Mouse (Mus musculus) forebrain, embryonic 16.5 days (tissue): Measurements from ENCODE around the gene Med9. TPM values are rescaled to one million over a fixed set of nuclear protein-coding genes. Genes with fewer than 3 reads are reported as not detected.

Source experiments
- ATAC-seq: fragments of 200-750 bp; cut with Nextera tagmentation; 2 replicates; pipeline ENCODE4 v1.8.0; 2017; ENCODE audit warnings: mild to moderate bottlenecking, moderate library complexity
- H3K27ac ChIP-seq: fragments of 300-500 bp; sonication (generic); 2 replicates; pipeline ENCODE4 v1.5.1; 2014; ENCODE audit warnings: low read length, control low read depth
- H3K27me3 ChIP-seq: fragments of 300-500 bp; sonication (generic); replicated peaks from 2 replicates; pipeline ENCODE4 v1.6.1; 2014; ENCODE audit warnings: low read length; ENCODE audit not compliant: control insufficient read depth, insufficient read depth
- H3K36me3 ChIP-seq: fragments of 300-500 bp; sonication (generic); 2 replicates; pipeline ENCODE4 v1.6.1; 2014; ENCODE audit not compliant: control insufficient read depth, insufficient read depth
- H3K4me1 ChIP-seq: fragments of 300-500 bp; sonication (generic); replicated peaks from 2 replicates; pipeline ENCODE4 v1.6.1; 2014; ENCODE audit warnings: low read length; ENCODE audit not compliant: control insufficient read depth, insufficient read depth
- H3K4me2 ChIP-seq: fragments of 300-500 bp; sonication (generic); 2 replicates; pipeline ENCODE4 v1.6.1; 2014; ENCODE audit warnings: mild to moderate bottlenecking, low read length, control low read depth
- H3K4me3 ChIP-seq: fragments of 300-500 bp; sonication (generic); replicated peaks from 2 replicates; pipeline ENCODE4 v1.5.1; 2014; ENCODE audit warnings: mild to moderate bottlenecking, low read length, control low read depth
- H3K9ac ChIP-seq: fragments of 300-500 bp; sonication (generic); replicated peaks from 2 replicates; pipeline ENCODE4 v1.6.1; 2014; ENCODE audit warnings: low read depth, low read length, control low read depth
- H3K9me3 ChIP-seq: fragments of 300-500 bp; sonication (generic); 2 replicates; pipeline ENCODE4 v1.6.1; 2016; ENCODE audit warnings: low read length; ENCODE audit not compliant: control insufficient read depth
- WGBS: fragments of 180-500 bp; shearing (Covaris S2); extraction: QIAGEN DNeasy Blood & Tissue Kit; methylation state at CpG from one replicate; pipeline ENCODE4 v1.1.7; 2014; 5-methylcytosine and 5-hydroxymethylcytosine counted together
- polyA plus RNA-seq: library from polyadenylated mRNA; unstranded; fragments of >200 nt; fragmentation: Nextera tagmentation; extraction: Ambion mirVana; gene quantifications from 2 replicates; pipeline ENCODE4 v1.2.1, GENCODE M21; 2015

The Med9 gene
- polyA plus RNA-seq, 1 experiment from 2014 or later: 39.2 TPM

- 75% methylated on average over 3 of the region's 3 CpGs for WGBS
These were observed 14.6 kb downstream of the Med9 start for GRCm38 (mm10) chr11:59962590-59962989.

GRCm38 (mm10) chr11:59963364-59964162 is 15.6 kb downstream of the Med9 start:
- ATAC-seq: no peak
- 6% methylated on average over 34 of the region's 34 CpGs for WGBS
- Histone ChIP-seq H3K4me1 (peaks cover 20% of the 10 kb centered on the region), H3K4me3 (peak overlapping the region; percentile 46), H3K36me3 (peaks cover 10% of the 10 kb centered on the region; the same call in 1 of the 2 replicates), H3K9ac (no peak overlapping the region), H3K27ac (no peak overlapping the region), H3K27me3 (peaks cover 14% of the 10 kb centered on the region), H3K4me2 (peak overlapping the region; percentile 92), H3K9me3 (no peaks in the 10 kb centered on the region)

More at GRCm38 (mm10) chr11:59962590-59962989, 14.6 kb downstream of the Med9 start:
- Histone ChIP-seq H3K36me3 (peaks cover 10% of the 10 kb centered on the region; the same call in 1 of the 2 replicates), H3K27me3 (peaks cover 14% of the 10 kb centered on the region), H3K9ac (no peak overlapping the region), H3K9me3 (no peaks in the 10 kb centered on the region), H3K4me2 (no peak overlapping the region), H3K4me1 (peaks cover 20% of the 10 kb centered on the region), H3K4me3 (no peak overlapping the region), H3K27ac (no peak overlapping the region)
- ATAC-seq: no peak

- H3K27me3 ChIP-seq: peaks cover 14% of the 10 kb centered on the region
- H3K9ac ChIP-seq: peak overlapping the region; percentile 47
- H3K4me2 ChIP-seq: peak overlapping the region; percentile 92
- H3K4me3 ChIP-seq: peak overlapping the region; percentile 46
- peaks cover 20% of the 10 kb centered on the region for H3K4me1 ChIP-seq
- ATAC-seq: no peak
- no peaks in the 10 kb centered on the region for H3K9me3 ChIP-seq
- H3K27ac ChIP-seq: no peak overlapping the region
- 2% methylated on average over 33 of the region's 33 CpGs for WGBS
- peaks cover 10% of the 10 kb centered on the region; the same call in 1 of the 2 replicates for H3K36me3 ChIP-seq
These were observed 16.3 kb downstream of the Med9 start for GRCm38 (mm10) chr11:59964163-59964758.

DNA sequence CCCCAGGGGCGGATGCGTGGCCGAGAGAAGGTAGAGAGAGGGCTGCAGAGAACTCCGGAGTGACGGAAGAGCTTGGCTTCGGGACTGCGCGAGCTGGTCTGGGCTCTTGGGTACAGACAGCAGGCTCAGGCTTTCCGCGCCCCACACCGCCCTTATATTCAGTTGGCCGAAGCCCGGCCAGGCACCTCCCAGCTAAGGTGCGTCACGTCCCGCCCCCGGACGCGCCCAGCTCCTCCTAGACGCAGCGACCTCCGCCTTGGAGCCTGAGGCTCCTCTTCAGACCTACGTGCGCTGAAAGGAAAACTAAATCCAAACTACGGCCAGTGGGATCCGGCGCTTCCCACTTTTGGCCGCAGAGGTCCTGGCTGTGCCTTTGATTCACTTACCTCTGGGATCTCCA is 16.8 kb downstream of the Med9 start, which contains the start of gene Rasd1:
Gene Rasd1 (minus strand): TSS at position 127 of the 400 bp plus-strand sequence.
- Histone ChIP-seq H3K27me3 (peaks cover 14% of the 10 kb centered on the region), H3K9ac (peak within 1 kb of the TSS; percentile 47), H3K36me3 (peaks cover 10% of the 10 kb centered on the region; the same call in 1 of the 2 replicates), H3K4me1 (peaks cover 20% of the 10 kb centered on the region), H3K27ac (no peak within 1 kb of the TSS), H3K4me2 (peak within 1 kb of the TSS; percentile 92), H3K9me3 (no peaks in the 10 kb centered on the region), H3K4me3 (peak within 1 kb of the TSS; percentile 46)
- 0% methylated on average over 28 of the region's 28 CpGs for WGBS
- ATAC-seq: peak; percentile 54

GRCm38 (mm10) chr11:59965227-59966101 is 17.5 kb downstream of the Med9 start:
- H3K4me2 ChIP-seq: peak overlapping the region; percentile 92
- ATAC-seq: peak; percentile 64
- H3K36me3 ChIP-seq: peaks cover 10% of the 10 kb centered on the region; the same call in 1 of the 2 replicates
- H3K27ac ChIP-seq: no peak overlapping the region
- peak overlapping the region; percentile 47 for H3K9ac ChIP-seq
- WGBS: 34% methylated on average over 25 of the region's 25 CpGs
- H3K9me3 ChIP-seq: no peaks in the 10 kb centered on the region
- H3K4me3 ChIP-seq: peak overlapping the region; percentile 46
- peaks cover 20% of the 10 kb centered on the region for H3K4me1 ChIP-seq
- H3K27me3 ChIP-seq: peaks cover 14% of the 10 kb centered on the region

DNA sequence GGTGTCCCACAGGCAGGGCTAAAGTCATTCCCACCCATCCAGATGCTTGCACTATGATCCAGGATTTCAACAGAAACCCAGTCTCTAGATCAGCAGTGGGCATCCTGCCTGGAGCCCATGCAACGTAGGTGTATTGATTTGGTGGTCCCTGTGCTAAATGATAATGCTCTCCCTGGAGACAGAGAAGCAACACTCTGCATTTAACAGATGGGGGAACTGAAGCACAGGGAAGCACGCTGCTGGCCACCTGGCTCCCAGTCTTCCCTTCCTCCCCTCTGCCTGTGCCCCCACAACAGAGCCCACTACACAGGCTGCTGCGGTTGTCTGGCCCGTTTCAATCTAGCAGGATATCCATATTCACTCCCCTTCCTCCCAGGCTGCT is 18.1 kb downstream of the Med9 start:
- Histone ChIP-seq H3K4me3 (no peak overlapping the region), H3K4me1 (peaks cover 20% of the 10 kb centered on the region), H3K27ac (no peak overlapping the region), H3K9ac (no peak overlapping the region), H3K4me2 (no peak overlapping the region), H3K9me3 (no peaks in the 10 kb centered on the region), H3K36me3 (peaks cover 8% of the 10 kb centered on the region; the same call in 1 of the 2 replicates), H3K27me3 (peaks cover 14% of the 10 kb centered on the region)
- 74% methylated on average over 4 of the region's 4 CpGs for WGBS
- no peak for ATAC-seq

GRCm38 (mm10) chr11:59967765-59968164 is 19.8 kb downstream of the Med9 start:
- peaks cover 20% of the 10 kb centered on the region for H3K4me1 ChIP-seq
- H3K9ac ChIP-seq: no peak overlapping the region
- H3K4me3 ChIP-seq: no peak overlapping the region
- no peaks in the 10 kb centered on the region for H3K9me3 ChIP-seq
- no peaks in the 10 kb centered on the region for H3K36me3 ChIP-seq
- peaks cover 11% of the 10 kb centered on the region for H3K27me3 ChIP-seq
- no peak overlapping the region for H3K4me2 ChIP-seq
- H3K27ac ChIP-seq: no peak overlapping the region
- no peak for ATAC-seq
- WGBS: 84% methylated on average over 1 of the region's 1 CpGs

GRCm38 (mm10) chr11:59970780-59971179 is 22.8 kb downstream of the Med9 start:
- H3K4me1 ChIP-seq: no peaks in the 10 kb centered on the region
- H3K9me3 ChIP-seq: no peaks in the 10 kb centered on the region
- no peak overlapping the region for H3K9ac ChIP-seq
- H3K36me3 ChIP-seq: no peaks in the 10 kb centered on the region
- no peaks in the 10 kb centered on the region for H3K27me3 ChIP-seq
- H3K27ac ChIP-seq: no peak overlapping the region
- H3K4me3 ChIP-seq: no peak overlapping the region
- H3K4me2 ChIP-seq: no peak overlapping the region
- ATAC-seq: no peak
- 83% methylated on average over 5 of the region's 5 CpGs for WGBS

- H3K27me3 ChIP-seq: no peaks in the 10 kb centered on the region
- no peaks in the 10 kb centered on the region for H3K9me3 ChIP-seq
- WGBS: 61% methylated on average over 2 of the region's 2 CpGs
- no peak for ATAC-seq
- no peak overlapping the region for H3K4me3 ChIP-seq
- no peaks in the 10 kb centered on the region for H3K36me3 ChIP-seq
- no peak overlapping the region for H3K4me2 ChIP-seq
- no peak overlapping the region for H3K9ac ChIP-seq
- no peak overlapping the region for H3K27ac ChIP-seq
- no peaks in the 10 kb centered on the region for H3K4me1 ChIP-seq
These were observed 23.7 kb downstream of the Med9 start for GRCm38 (mm10) chr11:59971691-59972090.
